9 mouse cellular contexts compared by ENCODE assay signal in the genomic region with DNA sequence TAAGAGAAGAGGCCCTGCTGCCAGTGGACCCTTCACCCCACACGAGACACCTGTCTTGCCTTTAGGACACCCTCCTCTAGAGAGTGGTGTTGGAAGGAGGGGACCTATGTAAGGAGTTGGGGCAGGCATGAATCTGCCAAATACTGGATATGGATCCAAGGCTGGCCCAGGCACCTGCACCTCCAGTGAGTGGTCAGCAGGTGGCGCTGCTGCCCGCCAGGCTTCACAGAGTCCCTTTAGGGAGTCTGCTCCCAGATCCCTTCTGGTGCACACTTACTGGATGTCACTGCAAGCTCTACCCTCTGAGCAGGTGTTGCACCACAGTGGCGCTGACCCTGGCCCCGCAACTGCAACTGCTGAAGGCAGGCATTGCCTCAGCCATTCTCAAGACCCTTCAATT. TPM values are rescaled to one million over a fixed set of nuclear protein-coding genes. Genes with fewer than 3 reads are reported as not detected.
DNase-seq lines count a peak whose midpoint lies in the region; ATAC-seq and TF ChIP-seq lines count a peak whose summit lies in the region.
"Had no signal": no experiment of that assay in that cellular context is flagged by ENCODE, and none has a peak within 500 bp of the region (broad histone marks: within the 10 kb centered on the region; RNA-seq: fewer than 3 reads in every experiment).

No protein-coding gene starts in this region.

- H3K4me2 ChIP-seq in lung, postnatal 0 days (replicated peaks; ENCODE audit: low read depth, low read length) = no peak overlapping the region

- no peaks in the 10 kb centered on the region for H3K36me3 ChIP-seq in lung, postnatal 0 days (ENCODE audit: insufficient read depth, low read length)

- DNase-seq in MN1 (ENCODE audit: low spot score) = peak; percentile 84
- DNase-seq in cerebellum, adult 8-10 months = peak; percentile 83
- DNase-seq in layer of hippocampus, adult 9-10 months (ENCODE audit: low spot score) = peak; percentile 72
- peak; percentile 84 for DNase-seq in lung, postnatal 0 days (ENCODE audit: low spot score)
- peak; percentile 76 for DNase-seq in ovary, postnatal 14 days (ENCODE audit: low spot score)
- DNase-seq in thymus, postnatal 10 days (ENCODE audit: low spot score in 2 of 2) = peak; percentile 43 to 71

- no peaks in the 10 kb centered on the region for H3K27me3 ChIP-seq in lung, postnatal 0 days (replicated peaks; ENCODE audit: insufficient read depth, low read length)
- H3K27me3 ChIP-seq: megakaryocyte, embryonic 14.5 days had no signal

- 3% methylated on average over 5 of the region's 5 CpGs for WGBS in lung, postnatal 0 days

- H3K4me3 ChIP-seq in lung, postnatal 0 days (ENCODE audit: low read depth, low read length) = no peak overlapping the region
- H3K4me3 ChIP-seq: megakaryocyte, embryonic 14.5 days had no signal

- no peaks in the 10 kb centered on the region for H3K4me1 ChIP-seq in lung, postnatal 0 days (ENCODE audit: insufficient read depth, low read depth, low read length)

- no peak overlapping the region for H3K27ac ChIP-seq in lung, postnatal 0 days (ENCODE audit: low read length)

- H3K9ac ChIP-seq in lung, postnatal 0 days (replicated peaks; ENCODE audit: low read depth) = no peak overlapping the region

- no peaks in the 10 kb centered on the region for H3K9me3 ChIP-seq in lung, postnatal 0 days (ENCODE audit: low read length)
- H3K9me3 ChIP-seq: megakaryocyte, embryonic 14.5 days had no signal

- TF ChIP-seq EP300 in lung, postnatal 0 days (IDR thresholded peaks at IDR 0.05) = no peak

- peak; percentile 69 for ATAC-seq in frontal cortex, adult (ENCODE audit: low TSS enrichment)
- ATAC-seq in hematopoietic stem cell, adult 5-6 weeks (replicated peaks in 1 of 2; ENCODE audit: insufficient read depth in 1 of 2, low FRiP score in 2 of 2, low TSS enrichment in 1 of 2, low read depth in 1 of 2, poor library complexity in 2 of 2, severe bottlenecking in 2 of 2) = peak; percentile 68 to 86
- ATAC-seq in lung, postnatal 0 days = peak; percentile 67

- TF ChIP-seq CTCF in lung, postnatal 0 days (IDR thresholded peaks at IDR 0.05) = peak; percentile 100

RNA-seq across cellular contexts. Expression of gene Thap3, which starts 7.4 kb away (rescaled TPM):
- 13.5 and 14.5 TPM in 2 replicates for total RNA-seq in hematopoietic stem cell, adult 5-6 weeks (2017)
- 31.0 and 33.3 TPM in 2 replicates for polyA plus RNA-seq in lung, postnatal 0 days (2015; fragmentation: Nextera tagmentation; extraction: Ambion mirVana)

RNA-seq across cellular contexts. Expression of gene Phf13, which starts 14.7 kb away (rescaled TPM):
- 6.2 and 6.4 TPM in 2 replicates for total RNA-seq in hematopoietic stem cell, adult 5-6 weeks (2017)
- 18.0 TPM in 2 replicates for polyA plus RNA-seq in lung, postnatal 0 days (2015; fragmentation: Nextera tagmentation; extraction: Ambion mirVana)

RNA-seq across cellular contexts. Expression of gene Klhl21, which starts 27.2 kb away (rescaled TPM):
- total RNA-seq in hematopoietic stem cell, adult 5-6 weeks (2017) = 7.4 and 9.3 TPM in 2 replicates
- polyA plus RNA-seq in lung, postnatal 0 days (2015; fragmentation: Nextera tagmentation; extraction: Ambion mirVana) = 13.4 and 13.7 TPM in 2 replicates

RNA-seq across cellular contexts. Expression of gene Zbtb48, which starts 46.1 kb away (rescaled TPM):
- 9.0 and 11.2 TPM in 2 replicates for total RNA-seq in hematopoietic stem cell, adult 5-6 weeks (2017)
- polyA plus RNA-seq in lung, postnatal 0 days (2015; fragmentation: Nextera tagmentation; extraction: Ambion mirVana) = 13.2 and 13.7 TPM in 2 replicates

RNA-seq across cellular contexts. Expression of gene Dnajc11, which starts 47.9 kb away (rescaled TPM):
- 47.3 and 83.1 TPM in 2 replicates for total RNA-seq in hematopoietic stem cell, adult 5-6 weeks (2017)
- polyA plus RNA-seq in lung, postnatal 0 days (2015; fragmentation: Nextera tagmentation; extraction: Ambion mirVana) = 23.0 and 24.9 TPM in 2 replicates
